Mouse (Mus musculus) stomach, adult 2 months (tissue): ENCODE results near the gene Ccdc163. TPM values are rescaled to one million over a fixed set of nuclear protein-coding genes. Genes with fewer than 3 reads are reported as not detected.

Experiments used
- polyA plus RNA-seq: library from polyadenylated mRNA; depleted of rRNA; stranded (reverse); fragments of >200 nt; gene quantifications from 2 replicates; pipeline ENCODE4 v1.2.3, GENCODE M21; 2012; rRNA removed

Gene Ccdc163
- 8.5 and 12.1 TPM in 2 replicates for polyA plus RNA-seq

GRCm38 (mm10) chr4:116708201-116708764 lies at the start of gene Ccdc163, which contains the start of gene Mmachc:
Ccdc163 (plus strand) TSS chr4:116708509.
Mmachc (minus strand) TSS chr4:116708406.

GRCm38 (mm10) chr4:116685402-116686061 lies 22.8 kb upstream of the Ccdc163 start, which contains the start of gene Prdx1:
Prdx1 (plus strand) TSS chr4:116685544.

GRCm38 (mm10) chr4:116720343-116721097 lies 12.2 kb downstream of the Ccdc163 start, which contains the start of gene Tesk2:
Tesk2 (plus strand) TSS chr4:116720948.

Other genes starting within 250 kb of the Ccdc163 start
- 43.6 and 44.9 TPM in 2 replicates for gene Mast2, start 244.3 kb upstream of the Ccdc163 start, polyA plus RNA-seq
- gene Ipp, start 201.0 kb upstream of the Ccdc163 start, polyA plus RNA-seq = 0.18 and 0.27 TPM in 2 replicates
- gene Tmem69, start 152.6 kb upstream of the Ccdc163 start, polyA plus RNA-seq = 1.1 and 1.5 TPM in 2 replicates
- 8.5 and 10.0 TPM in 2 replicates for gene Gpbp1l1, start 150.9 kb upstream of the Ccdc163 start, polyA plus RNA-seq
- gene Ccdc17, start 111.9 kb upstream of the Ccdc163 start, polyA plus RNA-seq = 3.2 and 3.3 TPM in 2 replicates
- gene Nasp, start 80.6 kb upstream of the Ccdc163 start, polyA plus RNA-seq = 0.74 and 1.0 TPM in 2 replicates
- gene Akr1a1, start 56.8 kb upstream of the Ccdc163 start, polyA plus RNA-seq = 272 and 380 TPM in 2 replicates
- gene Prdx1, start 23.0 kb upstream of the Ccdc163 start, polyA plus RNA-seq = 15.3 and 19.3 TPM in 2 replicates
- 3.1 and 4.9 TPM in 2 replicates for gene Mmachc, start 103 bp upstream of the Ccdc163 start, polyA plus RNA-seq
- gene Tesk2, start 12.4 kb downstream of the Ccdc163 start, polyA plus RNA-seq = 0.76 and 0.88 TPM in 2 replicates
- 5.2 and 5.8 TPM in 2 replicates for gene Toe1, start 99.1 kb downstream of the Ccdc163 start, polyA plus RNA-seq
- 1.5 and 2.4 TPM in 2 replicates for gene Mutyh, start 99.2 kb downstream of the Ccdc163 start, polyA plus RNA-seq
- 2.9 and 3.9 TPM in 2 replicates for gene Hpdl, start 113.2 kb downstream of the Ccdc163 start, polyA plus RNA-seq
- gene Zswim5, start 168.9 kb downstream of the Ccdc163 start, polyA plus RNA-seq = 0.06 and 0.26 TPM in 2 replicates